Mouse (Mus musculus): ENCODE measurements around the gene Fcgbp. TPM values are rescaled to one million over a fixed set of nuclear protein-coding genes. Genes with fewer than 3 reads are reported as not detected.
"Not testable (repeated sequence)": the region's sequence is repeated elsewhere in the genome, so short reads cannot be mapped to it uniquely, and the experiment has no call there.

Fcgbp gene
- polyA plus RNA-seq, 1 experiment: 0.04 TPM

GRCm38 (mm10) chr7:28137613-28138012, 66.6 kb downstream of the Fcgbp start:
- H3K4me3 ChIP-seq (replicated peaks): no peak overlapping the region
- no peak for TF ChIP-seq GATA1 (IDR thresholded peaks at IDR 0.05; ENCODE audit: borderline replicate concordance, low read length)
- TF ChIP-seq FLI1 (IDR thresholded peaks at IDR 0.05; ENCODE audit: low read length): no peak
- peaks cover 9% of the 10 kb centered on the region for H3K4me1 ChIP-seq
- H3K36me3 ChIP-seq (replicated peaks; ENCODE audit: low read length): no peaks in the 10 kb centered on the region
- H3K27me3 ChIP-seq (replicated peaks): peaks cover 11% of the 10 kb centered on the region
- peaks cover 1% of the 10 kb centered on the region; the same call in 1 of the 2 replicates for H3K9me3 ChIP-seq

- H3K9me3 ChIP-seq: peaks cover 18% of the 10 kb centered on the region
- TF ChIP-seq FLI1 (IDR thresholded peaks at IDR 0.05; ENCODE audit: low read length) (no peak), GATA1 (IDR thresholded peaks at IDR 0.05; ENCODE audit: borderline replicate concordance, low read length) (no peak)
- no peak overlapping the region for H3K4me3 ChIP-seq (replicated peaks)
- H3K4me1 ChIP-seq: peaks cover 32% of the 10 kb centered on the region
- H3K36me3 ChIP-seq (replicated peaks; ENCODE audit: low read length): no peaks in the 10 kb centered on the region
- H3K27me3 ChIP-seq (replicated peaks): peaks cover 36% of the 10 kb centered on the region
Measured at GRCm38 (mm10) chr7:28148263-28148662, 77.2 kb downstream of the Fcgbp start.

GRCm38 (mm10) chr7:28149841-28150240, 78.8 kb downstream of the Fcgbp start:
- H3K36me3 ChIP-seq (replicated peaks; ENCODE audit: low read length): no peaks in the 10 kb centered on the region
- H3K4me3 ChIP-seq (replicated peaks): no peak overlapping the region
- H3K27me3 ChIP-seq (replicated peaks): peaks cover 34% of the 10 kb centered on the region
- peaks cover 32% of the 10 kb centered on the region for H3K4me1 ChIP-seq
- H3K9me3 ChIP-seq: peaks cover 5% of the 10 kb centered on the region
- TF ChIP-seq GATA1 (IDR thresholded peaks at IDR 0.05; ENCODE audit: borderline replicate concordance, low read length) (no peak), FLI1 (IDR thresholded peaks at IDR 0.05; ENCODE audit: low read length) (no peak)

GRCm38 (mm10) chr7:28151584-28152221, 80.7 kb downstream of the Fcgbp start:
- H3K4me3 ChIP-seq (replicated peaks): peak overlapping the region; percentile 80
- peaks cover 30% of the 10 kb centered on the region for H3K27me3 ChIP-seq (replicated peaks)
- no peak for TF ChIP-seq GATA1 (IDR thresholded peaks at IDR 0.05; ENCODE audit: borderline replicate concordance, low read length)
- TF ChIP-seq FLI1 (IDR thresholded peaks at IDR 0.05; ENCODE audit: low read length): no peak
- no peaks in the 10 kb centered on the region for H3K9me3 ChIP-seq
- H3K36me3 ChIP-seq (replicated peaks; ENCODE audit: low read length): no peaks in the 10 kb centered on the region
- peaks cover 27% of the 10 kb centered on the region for H3K4me1 ChIP-seq

GRCm38 (mm10) chr7:28153595-28153994, 82.6 kb downstream of the Fcgbp start:
- peaks cover 27% of the 10 kb centered on the region for H3K27me3 ChIP-seq (replicated peaks)
- not testable (repeated sequence) for H3K36me3 ChIP-seq (replicated peaks; ENCODE audit: low read length); H3K9me3 ChIP-seq; H3K4me3 ChIP-seq (replicated peaks)
- H3K4me1 ChIP-seq: peaks cover 23% of the 10 kb centered on the region

- H3K36me3 ChIP-seq (replicated peaks; ENCODE audit: low read length): no peaks in the 10 kb centered on the region
- H3K9me3 ChIP-seq: no peaks in the 10 kb centered on the region
- H3K4me3 ChIP-seq (replicated peaks): no peak overlapping the region
- peaks cover 36% of the 10 kb centered on the region for H3K27me3 ChIP-seq (replicated peaks)
- peaks cover 6% of the 10 kb centered on the region; the same call in 1 of the 2 replicates for H3K4me1 ChIP-seq
- TF ChIP-seq FLI1 (IDR thresholded peaks at IDR 0.05; ENCODE audit: low read length) (no peak), GATA1 (IDR thresholded peaks at IDR 0.05; ENCODE audit: borderline replicate concordance, low read length) (no peak)
Measured at GRCm38 (mm10) chr7:28159292-28159691, 88.3 kb downstream of the Fcgbp start.

GRCm38 (mm10) chr7:28159893-28160292, 88.9 kb downstream of the Fcgbp start:
- no peaks in the 10 kb centered on the region for H3K9me3 ChIP-seq
- H3K27me3 ChIP-seq (replicated peaks): peaks cover 32% of the 10 kb centered on the region
- H3K4me1 ChIP-seq: peaks cover 6% of the 10 kb centered on the region; the same call in 1 of the 2 replicates
- no peak overlapping the region for H3K4me3 ChIP-seq (replicated peaks)
- TF ChIP-seq FLI1 (IDR thresholded peaks at IDR 0.05; ENCODE audit: low read length) (no peak), GATA1 (IDR thresholded peaks at IDR 0.05; ENCODE audit: borderline replicate concordance, low read length) (no peak)
- H3K36me3 ChIP-seq (replicated peaks; ENCODE audit: low read length): no peaks in the 10 kb centered on the region

- Histone ChIP-seq H3K9me3 (peaks cover 8% of the 10 kb centered on the region), H3K4me1 (peaks cover 6% of the 10 kb centered on the region; the same call in 1 of the 2 replicates), H3K27me3 (replicated peaks) (peaks cover 31% of the 10 kb centered on the region), H3K4me3 (replicated peaks) (no peak overlapping the region), H3K36me3 (replicated peaks; ENCODE audit: low read length) (no peaks in the 10 kb centered on the region)
- no peak for TF ChIP-seq GATA1 (IDR thresholded peaks at IDR 0.05; ENCODE audit: borderline replicate concordance, low read length)
- no peak for TF ChIP-seq FLI1 (IDR thresholded peaks at IDR 0.05; ENCODE audit: low read length)
Measured at GRCm38 (mm10) chr7:28161163-28161749, 90.2 kb downstream of the Fcgbp start.

GRCm38 (mm10) chr7:28165406-28165805, 94.4 kb downstream of the Fcgbp start:
- Histone ChIP-seq H3K36me3 (replicated peaks; ENCODE audit: low read length) (no peaks in the 10 kb centered on the region), H3K27me3 (replicated peaks) (peaks cover 7% of the 10 kb centered on the region), H3K9me3 (peaks cover 8% of the 10 kb centered on the region), H3K4me1 (peaks cover 17% of the 10 kb centered on the region), H3K4me3 (replicated peaks) (no peak overlapping the region)
- TF ChIP-seq FLI1 (IDR thresholded peaks at IDR 0.05; ENCODE audit: low read length): no peak
- no peak for TF ChIP-seq GATA1 (IDR thresholded peaks at IDR 0.05; ENCODE audit: borderline replicate concordance, low read length)

- TF ChIP-seq FLI1 (IDR thresholded peaks at IDR 0.05; ENCODE audit: low read length) (no peak), GATA1 (IDR thresholded peaks at IDR 0.05; ENCODE audit: borderline replicate concordance, low read length) (0 out of 3 replicates have a peak, but pooled peaks have one; percentile 32)
- H3K4me3 ChIP-seq (replicated peaks): peak overlapping the region; percentile 97
Measured at GRCm38 (mm10) chr7:28168320-28169115, 97.5 kb downstream of the Fcgbp start.

More at GRCm38 (mm10) chr7:28168320-28169115, 97.5 kb downstream of the Fcgbp start:
- Histone ChIP-seq H3K27me3 (replicated peaks) (no peaks in the 10 kb centered on the region), H3K4me1 (peaks cover 39% of the 10 kb centered on the region), H3K36me3 (replicated peaks; ENCODE audit: low read length) (no peaks in the 10 kb centered on the region), H3K9me3 (peaks cover 8% of the 10 kb centered on the region)
